Mouse (Mus musculus) spleen, adult 2 months (tissue): Measurements from ENCODE around the gene Phlpp1.

Experiments used
- CTCF ChIP-seq: fragments of 200-500 bp; IDR thresholded peaks from 2 replicates; pipeline ENCODE4 v1.5.1; 2011; ENCODE audit warnings: mild to moderate bottlenecking, inconsistent platforms; ENCODE audit not compliant: insufficient read depth, insufficient read length, insufficient replicate concordance; ENCODE audit errors: extremely low read depth
- POLR2A ChIP-seq: fragments of 200-500 bp; IDR thresholded peaks from 2 replicates; pipeline ENCODE4 v1.6.1; 2011; ENCODE audit warnings: low read depth, low read length, inconsistent platforms

- no peak for TF ChIP-seq CTCF
- no peak for TF ChIP-seq POLR2A
Observed at GRCm38 (mm10) chr1:106407963-106408440, 236.4 kb downstream of the Phlpp1 start.
